Mouse (Mus musculus) neural tube, embryonic 12.5 days (tissue): ENCODE measurements around the gene Ly6g6e. TPM values are rescaled to one million over a fixed set of nuclear protein-coding genes. Genes with fewer than 3 reads are reported as not detected.

ENCODE experiments used
- ATAC-seq: fragments of 200-750 bp; cut with Nextera tagmentation; 2 replicates; pipeline ENCODE4 v1.8.0; 2017; ENCODE audit warnings: low read depth, mild to moderate bottlenecking, moderate TSS enrichment, moderate library complexity; ENCODE audit not compliant: low FRiP score
- H3K27ac ChIP-seq: fragments of 300-500 bp; sonication (generic); 2 replicates; pipeline ENCODE4 v1.5.1; 2016
- H3K27me3 ChIP-seq: fragments of 300-500 bp; sonication (generic); replicated peaks from 2 replicates; pipeline ENCODE4 v1.6.1; 2016; ENCODE audit warnings: mild to moderate bottlenecking
- H3K36me3 ChIP-seq: fragments of 300-500 bp; sonication (generic); 2 replicates; pipeline ENCODE4 v1.6.1; 2016; ENCODE audit warnings: mild to moderate bottlenecking
- H3K4me1 ChIP-seq: fragments of 300-500 bp; sonication (generic); 2 replicates; pipeline ENCODE4 v1.6.1; 2016
- H3K4me2 ChIP-seq: fragments of 300-500 bp; sonication (generic); replicated peaks from 2 replicates; pipeline ENCODE4 v1.6.1; 2016; ENCODE audit warnings: mild to moderate bottlenecking
- H3K4me3 ChIP-seq: fragments of 300-500 bp; sonication (generic); 2 replicates; pipeline ENCODE4 v1.5.1; 2016
- H3K9ac ChIP-seq: fragments of 300-500 bp; sonication (generic); 2 replicates; pipeline ENCODE4 v1.6.1; 2016; ENCODE audit warnings: mild to moderate bottlenecking
- H3K9me3 ChIP-seq: fragments of 300-500 bp; sonication (generic); 2 replicates; pipeline ENCODE4 v1.6.1; 2016; ENCODE audit warnings: mild to moderate bottlenecking
- WGBS: fragments of 180-500 bp; shearing (Covaris S2); methylation state at CpG from one replicate; pipeline ENCODE4 v1.1.7; 2016; 5-methylcytosine and 5-hydroxymethylcytosine counted together
- polyA plus RNA-seq: library from polyadenylated mRNA; unstranded; fragments of >200 nt; fragmentation: Nextera tagmentation; extraction: Ambion mirVana; gene quantifications from 2 replicates; pipeline ENCODE4 v1.2.1, GENCODE M21; 2016

The Ly6g6e gene
- polyA plus RNA-seq, 1 experiment from 2014 or later: 0.38 TPM

DNA sequence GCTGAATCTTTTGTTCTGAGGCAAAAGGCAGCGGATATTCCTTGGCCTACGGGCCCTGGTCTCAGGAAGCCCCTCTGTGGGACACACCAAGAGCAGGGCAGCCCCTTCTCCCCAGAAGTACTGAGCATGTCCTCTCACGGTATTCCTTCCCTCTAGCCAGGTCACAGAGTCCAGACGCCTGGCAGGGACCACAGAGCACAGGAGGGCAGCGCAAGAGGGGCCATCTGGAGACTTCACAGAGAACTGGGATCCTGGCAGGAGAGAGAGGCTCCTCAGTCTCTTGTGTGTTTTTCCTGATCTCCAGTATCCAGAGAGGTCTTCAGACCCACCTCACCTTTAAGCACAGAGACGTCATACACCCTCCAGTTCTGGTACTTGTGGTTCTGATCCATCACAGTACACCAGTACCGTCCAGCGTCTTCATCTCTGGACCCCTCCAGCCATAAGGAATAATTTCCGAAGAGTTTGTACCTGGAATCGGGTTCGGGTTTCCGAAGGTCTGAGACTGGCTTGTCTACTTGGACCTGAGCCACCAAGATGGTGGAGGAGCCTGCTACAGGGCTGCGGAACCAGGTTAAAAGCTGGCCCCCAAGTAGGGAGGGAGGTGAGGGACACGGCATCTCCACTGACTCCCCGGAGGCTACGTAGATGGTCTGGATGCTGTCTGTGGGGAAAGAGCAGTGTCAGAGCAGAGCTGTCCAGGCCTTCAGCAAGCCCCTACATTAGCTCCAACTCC lies 6.3 kb downstream of the Ly6g6e start:
- no peak for ATAC-seq
- no peak overlapping the region for H3K4me3 ChIP-seq
- H3K4me2 ChIP-seq: no peak overlapping the region

DNA sequence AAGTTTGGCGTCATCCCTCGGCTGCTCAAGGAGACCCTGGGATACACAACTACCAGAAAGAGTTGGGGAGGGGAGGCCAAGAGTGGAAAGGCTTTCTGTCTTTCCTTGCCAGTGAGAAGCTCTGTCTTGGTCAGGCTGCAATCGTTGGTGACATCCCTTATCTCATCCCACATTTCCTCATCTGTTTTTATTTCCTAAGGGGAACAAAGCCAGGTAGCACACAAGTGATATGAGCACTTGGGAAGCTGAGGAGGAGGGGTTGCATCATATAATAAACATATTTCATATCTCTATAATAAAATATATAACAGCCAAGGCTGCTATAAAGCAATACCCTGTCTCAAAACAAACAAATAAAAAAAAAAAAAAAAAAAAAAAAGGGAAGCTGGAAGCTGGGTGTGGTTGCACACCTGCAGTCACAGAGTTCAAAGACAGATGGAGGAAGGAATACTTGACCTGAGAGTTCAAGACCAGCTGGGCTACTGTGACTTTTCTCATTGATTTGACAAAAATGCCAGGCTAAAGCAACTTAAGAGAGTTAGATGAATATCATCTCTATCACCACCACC lies 7.3 kb downstream of the Ly6g6e start:
- ATAC-seq: no peak
- H3K4me3 ChIP-seq: no peak overlapping the region
- 76% methylated on average over 3 of the region's 3 CpGs for WGBS

More for the DNA sequence above, 6.3 kb downstream of the Ly6g6e start:
- Histone ChIP-seq H3K27me3 (no peaks in the 10 kb centered on the region), H3K27ac (no peak overlapping the region), H3K36me3 (no peaks in the 10 kb centered on the region), H3K4me1 (peaks cover 1% of the 10 kb centered on the region), H3K9me3 (no peaks in the 10 kb centered on the region), H3K9ac (no peak overlapping the region)
- 83% methylated on average over 16 of the region's 16 CpGs for WGBS

DNA sequence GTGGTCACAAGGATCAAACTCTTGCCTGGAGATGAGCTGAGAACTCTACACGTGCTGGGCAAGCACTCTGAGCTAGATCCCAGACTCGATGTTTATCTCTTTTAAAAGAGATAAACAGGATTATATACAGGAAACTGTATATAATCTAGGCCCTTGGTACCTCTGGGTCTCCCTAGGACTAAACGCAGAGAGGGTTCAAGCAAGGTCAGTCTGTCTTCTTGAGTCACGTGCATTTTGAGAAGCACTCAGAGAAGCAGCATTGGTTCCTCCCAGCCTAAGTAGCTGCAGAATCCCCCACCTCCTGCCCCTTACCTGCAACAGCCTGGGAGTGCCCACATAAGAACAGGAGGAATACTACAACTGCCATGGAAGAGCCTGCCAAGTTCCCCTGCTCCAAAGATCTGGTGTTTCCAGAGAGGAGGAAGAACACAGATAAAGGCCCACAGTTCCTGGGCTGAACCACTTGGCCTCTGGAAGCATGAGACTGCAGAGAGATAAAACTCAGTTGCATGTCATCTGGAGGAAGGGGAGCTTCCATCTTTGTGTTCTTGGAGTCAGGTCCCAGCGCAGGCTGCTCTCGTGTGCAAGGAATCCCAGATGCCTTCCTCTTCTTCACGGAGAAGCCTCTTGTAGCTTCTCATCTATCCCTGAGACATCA lies 8.6 kb downstream of the Ly6g6e start, which contains the start of gene Ly6g6f:
TSS of gene Ly6g6f (minus strand) at position 403 of the 658 bp plus-strand sequence.
- Histone ChIP-seq H3K36me3 (no peaks in the 10 kb centered on the region), H3K4me2 (no peak within 1 kb of the TSS), H3K27ac (no peak within 1 kb of the TSS), H3K27me3 (no peaks in the 10 kb centered on the region), H3K9me3 (no peaks in the 10 kb centered on the region), H3K4me3 (no peak within 1 kb of the TSS), H3K9ac (no peak within 1 kb of the TSS), H3K4me1 (peaks cover 8% of the 10 kb centered on the region)
- 81% methylated on average over 7 of the region's 7 CpGs for WGBS
- no peak for ATAC-seq

More for the DNA sequence above, 7.3 kb downstream of the Ly6g6e start:
- no peak overlapping the region for H3K4me2 ChIP-seq
- no peaks in the 10 kb centered on the region for H3K27me3 ChIP-seq
- no peaks in the 10 kb centered on the region for H3K4me1 ChIP-seq
- no peak overlapping the region for H3K9ac ChIP-seq
- H3K36me3 ChIP-seq: no peaks in the 10 kb centered on the region
- no peak overlapping the region for H3K27ac ChIP-seq
- H3K9me3 ChIP-seq: no peaks in the 10 kb centered on the region

DNA sequence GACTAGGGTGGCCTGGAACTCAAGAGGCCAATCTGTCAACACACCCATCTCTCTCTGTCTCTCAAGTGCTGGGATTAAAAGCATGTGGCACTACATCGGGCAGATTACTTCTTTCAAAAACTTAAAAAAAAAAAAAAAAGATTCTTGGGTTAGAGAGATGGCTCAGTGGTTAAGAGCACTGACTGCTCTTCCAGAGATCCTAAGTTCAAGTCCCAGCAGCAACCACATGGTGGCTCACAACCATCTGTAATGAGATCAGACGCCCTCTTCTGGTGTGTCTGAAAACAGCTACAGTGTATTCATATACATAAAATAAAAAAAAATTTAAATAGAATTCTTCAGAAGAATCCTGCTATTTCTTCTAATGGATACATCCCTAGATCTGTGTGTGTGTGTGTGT lies 11.4 kb downstream of the Ly6g6e start:
- Histone ChIP-seq H3K9ac (no peak overlapping the region), H3K36me3 (peaks cover 19% of the 10 kb centered on the region), H3K4me3 (no peak overlapping the region), H3K27me3 (no peaks in the 10 kb centered on the region), H3K9me3 (no peaks in the 10 kb centered on the region), H3K4me1 (peaks cover 14% of the 10 kb centered on the region), H3K27ac (no peak overlapping the region), H3K4me2 (no peak overlapping the region)
- ATAC-seq: no peak
- WGBS: 55% methylated on average over 2 of the region's 2 CpGs

DNA sequence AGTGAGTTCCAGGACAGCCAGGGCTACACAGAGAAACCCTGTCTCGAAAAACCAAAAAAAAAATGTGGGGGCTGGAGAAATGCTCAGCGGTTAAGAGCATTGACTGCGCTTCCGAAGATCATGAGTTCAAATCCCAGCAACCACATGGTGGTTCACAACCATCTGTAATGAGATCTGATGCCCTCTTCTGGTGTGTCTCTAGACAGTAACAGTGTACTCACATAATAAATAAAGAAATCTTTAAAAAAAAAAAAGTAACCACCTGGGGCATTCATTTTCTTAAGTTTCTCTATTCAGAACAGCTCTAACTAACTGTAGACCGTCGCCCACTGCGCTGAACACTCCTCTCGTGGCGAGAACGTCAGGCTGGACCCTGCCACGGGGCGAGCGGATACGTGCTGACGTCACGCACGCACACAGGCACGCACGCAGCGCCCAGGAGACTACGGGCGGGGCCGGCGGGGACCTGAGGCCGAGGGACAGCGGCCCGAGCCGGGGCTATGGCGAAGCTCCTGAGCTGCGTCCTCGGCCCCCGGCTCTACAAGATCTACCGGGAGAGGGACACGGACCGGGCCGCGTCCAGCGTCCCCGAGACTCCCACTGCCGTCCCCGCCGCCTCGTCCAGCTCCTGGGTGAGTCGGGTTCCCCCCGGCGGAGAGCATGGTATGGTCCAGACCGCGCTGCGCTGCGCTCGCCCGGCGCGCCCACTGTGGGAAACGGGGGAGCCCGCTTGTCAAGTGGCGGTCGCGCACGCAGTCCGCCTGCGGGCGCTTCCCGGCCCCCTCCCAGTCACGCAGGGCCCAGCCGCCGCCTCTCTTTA lies 12.3 kb downstream of the Ly6g6e start, which contains the start of gene Abhd16a:
TSS of gene Abhd16a (plus strand) at position 439 of the 820 bp plus-strand sequence.
- Histone ChIP-seq H3K9ac (peak within 1 kb of the TSS; percentile 88), H3K4me3 (peak within 1 kb of the TSS; percentile 61), H3K27ac (peak within 1 kb of the TSS; percentile 87), H3K27me3 (no peaks in the 10 kb centered on the region), H3K36me3 (peaks cover 27% of the 10 kb centered on the region), H3K4me1 (peaks cover 14% of the 10 kb centered on the region), H3K4me2 (peak within 1 kb of the TSS; percentile 66), H3K9me3 (no peaks in the 10 kb centered on the region)
- peak; percentile 98 for ATAC-seq
- WGBS: 3% methylated on average over 67 of the region's 67 CpGs

DNA sequence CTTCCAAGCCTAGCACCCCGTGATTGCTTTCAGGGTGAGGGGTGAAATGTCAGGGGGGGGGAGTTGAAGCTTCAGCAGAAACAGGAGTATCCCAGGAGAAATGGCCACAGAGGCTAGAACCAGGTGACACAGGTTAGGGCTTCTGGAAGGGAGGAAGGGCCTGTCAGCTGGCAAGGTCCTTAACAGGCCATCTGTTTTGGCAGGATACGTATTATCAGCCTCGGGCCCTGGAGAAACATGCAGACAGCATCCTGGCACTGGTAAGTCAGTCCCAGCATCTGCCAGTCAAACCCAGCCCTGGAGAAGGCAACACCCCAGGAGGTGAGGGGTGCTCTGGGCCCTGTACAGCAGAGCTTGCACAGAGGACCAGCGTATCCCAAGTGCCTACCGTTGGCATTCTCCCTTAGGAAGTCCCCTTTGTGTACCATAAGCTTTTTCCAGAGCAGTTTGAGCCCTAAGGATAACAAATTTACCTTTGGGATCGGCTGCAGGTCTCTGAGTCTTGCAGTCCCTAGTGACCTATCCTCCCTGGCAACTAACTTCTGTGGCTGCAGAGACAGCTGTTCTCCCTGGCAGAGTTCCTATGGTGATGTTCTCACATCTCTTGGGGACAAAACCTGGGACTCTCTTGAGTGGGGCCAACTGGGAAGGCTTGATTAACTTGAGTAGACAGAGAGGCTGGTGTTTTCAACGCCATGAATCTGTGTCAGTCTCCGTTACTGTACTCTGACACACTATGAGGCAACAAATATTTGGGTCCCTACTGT lies 13.6 kb downstream of the Ly6g6e start:
- Histone ChIP-seq H3K27me3 (no peaks in the 10 kb centered on the region), H3K4me2 (peak overlapping the region; percentile 66), H3K9ac (peak overlapping the region; percentile 88), H3K4me1 (peaks cover 14% of the 10 kb centered on the region), H3K4me3 (peak overlapping the region; percentile 61), H3K27ac (peak overlapping the region; percentile 32; the same call in 1 of the 2 replicates), H3K36me3 (peaks cover 39% of the 10 kb centered on the region), H3K9me3 (no peaks in the 10 kb centered on the region)
- WGBS: 72% methylated on average over 8 of the region's 8 CpGs
- ATAC-seq: no peak

DNA sequence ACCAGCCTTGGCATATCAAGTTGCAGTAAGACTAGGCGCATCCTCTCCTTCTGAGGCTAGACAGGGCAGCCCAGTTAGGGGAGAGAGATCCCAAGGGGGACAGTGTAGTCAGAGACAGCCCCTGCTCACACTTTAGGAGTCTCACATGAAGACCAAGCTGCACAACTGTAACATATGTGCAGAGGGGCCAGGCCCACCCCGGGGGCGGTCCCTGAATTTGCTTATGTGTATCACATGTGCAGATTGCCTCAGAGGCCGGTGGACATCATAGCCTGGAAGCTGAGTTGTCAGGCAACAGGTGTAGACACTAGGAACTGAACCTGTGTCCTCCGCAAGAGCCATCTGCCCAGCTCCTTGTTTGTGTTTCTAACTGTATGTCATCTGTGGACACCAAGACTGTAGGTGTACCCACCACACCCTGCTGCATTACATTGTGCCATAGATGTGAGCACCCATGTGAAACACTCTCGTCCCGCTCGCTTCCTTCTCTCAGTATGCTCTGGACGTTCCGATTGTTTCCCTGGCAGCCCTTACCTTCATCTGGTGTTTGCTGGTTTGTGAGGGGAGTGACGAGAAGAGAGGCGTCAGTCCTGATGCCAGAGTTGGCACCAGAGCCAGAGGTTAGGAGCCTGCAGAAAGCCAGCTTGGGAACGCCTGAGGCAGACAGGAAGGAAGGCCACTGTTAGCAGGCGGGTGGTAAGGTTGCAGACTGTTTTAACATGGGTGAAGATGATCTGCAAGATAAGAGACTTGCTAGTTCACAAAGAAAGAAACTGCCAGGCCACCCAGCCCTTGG lies 15.9 kb downstream of the Ly6g6e start:
- Histone ChIP-seq H3K27ac (no peak overlapping the region), H3K9me3 (no peaks in the 10 kb centered on the region), H3K36me3 (peaks cover 59% of the 10 kb centered on the region), H3K27me3 (no peaks in the 10 kb centered on the region), H3K4me2 (no peak overlapping the region), H3K4me3 (no peak overlapping the region), H3K9ac (no peak overlapping the region), H3K4me1 (peaks cover 14% of the 10 kb centered on the region)
- WGBS: 94% methylated on average over 14 of the region's 14 CpGs
- no peak for ATAC-seq

DNA sequence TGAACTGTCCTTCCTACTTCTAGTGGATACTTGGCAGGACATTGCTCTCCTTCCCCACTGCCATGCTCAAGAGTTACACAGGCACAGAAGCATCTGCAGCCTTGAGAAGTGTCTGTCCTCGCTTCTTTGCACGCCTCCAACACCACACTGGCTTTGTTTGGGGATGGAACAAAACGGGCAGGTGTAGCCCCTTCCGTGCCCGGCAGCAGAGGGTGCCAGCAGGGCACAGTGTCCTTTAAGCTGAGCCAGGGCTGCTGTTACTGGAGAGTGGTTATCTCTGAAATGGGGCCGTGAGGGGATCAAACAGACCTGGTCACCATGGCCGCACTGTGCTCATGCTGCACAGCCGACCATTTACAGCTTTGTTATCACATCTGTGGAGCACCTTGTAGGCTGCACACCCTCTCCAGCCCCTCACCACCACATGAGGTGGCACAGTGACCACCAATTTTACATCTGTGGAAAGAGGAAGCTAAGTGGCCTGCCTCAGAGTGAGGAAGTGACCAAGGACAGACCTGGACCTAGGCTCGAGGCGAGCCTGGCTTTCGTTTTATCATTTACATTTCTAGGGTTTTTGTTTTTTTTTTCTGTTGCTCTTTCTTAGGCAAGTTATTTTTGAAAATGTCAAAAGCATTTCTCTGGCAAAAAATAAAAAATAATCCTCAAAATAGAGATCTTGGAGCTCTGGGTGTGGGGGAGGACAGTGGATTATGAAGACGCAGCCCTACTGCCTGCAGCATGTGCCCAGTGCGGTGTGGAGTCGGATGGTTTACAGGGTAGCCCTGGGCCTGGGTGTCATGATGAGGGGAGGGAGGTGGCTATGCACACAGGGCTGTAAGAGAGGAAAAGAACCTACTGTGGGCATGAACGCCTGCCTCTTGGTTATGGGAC lies 18.0 kb downstream of the Ly6g6e start:
- Histone ChIP-seq H3K4me3 (no peak overlapping the region), H3K4me2 (no peak overlapping the region), H3K4me1 (peaks cover 12% of the 10 kb centered on the region), H3K36me3 (peaks cover 76% of the 10 kb centered on the region), H3K27ac (no peak overlapping the region), H3K9me3 (no peaks in the 10 kb centered on the region), H3K9ac (0 out of 2 replicates have a peak overlapping the region, but pooled peaks have one; percentile 29), H3K27me3 (no peaks in the 10 kb centered on the region)
- 93% methylated on average over 15 of the region's 15 CpGs for WGBS
- ATAC-seq: no peak

DNA sequence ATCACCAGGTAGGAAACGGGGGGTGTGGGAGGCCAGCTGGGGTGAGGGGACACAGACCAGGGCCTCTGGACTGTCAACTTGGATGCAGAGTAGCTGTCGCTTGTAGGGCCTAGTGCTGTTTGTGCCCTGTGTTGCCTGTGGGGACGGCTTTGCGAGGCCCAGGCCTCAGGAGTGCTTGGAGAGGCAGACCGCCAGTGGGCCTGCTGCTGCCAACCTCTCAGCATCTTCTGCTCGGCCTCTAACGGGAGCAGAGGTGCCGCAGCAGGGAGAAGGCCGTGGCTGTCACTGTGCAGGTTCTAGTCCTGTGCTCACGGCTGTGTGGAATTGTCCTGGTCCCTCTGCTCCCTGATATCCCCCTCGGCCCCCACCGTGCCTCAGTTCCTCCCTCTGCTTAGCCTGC lies 19.9 kb downstream of the Ly6g6e start:
- Histone ChIP-seq H3K4me2 (no peak overlapping the region), H3K4me3 (no peak overlapping the region), H3K9me3 (no peaks in the 10 kb centered on the region), H3K4me1 (no peaks in the 10 kb centered on the region), H3K27me3 (no peaks in the 10 kb centered on the region), H3K9ac (no peak overlapping the region), H3K36me3 (peaks cover 91% of the 10 kb centered on the region), H3K27ac (no peak overlapping the region)
- ATAC-seq: no peak
- 85% methylated on average over 12 of the region's 12 CpGs for WGBS

DNA sequence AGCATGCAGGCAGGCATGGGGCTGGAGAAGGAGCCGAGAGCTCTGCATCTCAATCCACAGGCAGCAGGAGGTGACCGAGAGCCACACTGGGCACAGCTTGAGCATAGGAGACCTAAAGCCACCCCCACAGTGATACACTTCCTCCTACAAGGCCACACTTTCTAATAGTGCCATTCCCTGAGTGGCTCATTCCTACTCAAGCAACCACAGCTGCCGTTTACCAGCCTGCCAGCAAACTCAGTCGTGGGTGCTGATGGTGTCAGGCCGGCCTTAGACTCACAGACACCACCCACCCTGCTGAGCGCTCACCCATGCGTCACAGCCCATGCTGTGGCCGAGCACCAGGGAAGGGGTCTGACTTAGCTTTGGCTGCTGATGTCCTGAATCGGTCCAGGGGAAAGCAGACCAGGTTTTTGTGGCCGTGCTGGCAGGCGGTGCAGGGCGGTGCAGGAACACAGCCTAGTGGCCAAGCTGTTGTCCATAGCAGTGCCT lies 20.5 kb downstream of the Ly6g6e start:
- Histone ChIP-seq H3K4me3 (no peak overlapping the region), H3K9ac (no peak overlapping the region), H3K36me3 (peaks cover 91% of the 10 kb centered on the region), H3K27me3 (no peaks in the 10 kb centered on the region), H3K4me1 (no peaks in the 10 kb centered on the region), H3K9me3 (no peaks in the 10 kb centered on the region), H3K4me2 (no peak overlapping the region), H3K27ac (no peak overlapping the region)
- ATAC-seq: no peak
- 86% methylated on average over 12 of the region's 12 CpGs for WGBS
